Mouse (Mus musculus): ENCODE results near the gene Mdm4.

- TF ChIP-seq FLI1 (IDR thresholded peaks at IDR 0.05; ENCODE audit: low read length) (peak; percentile 74; the same call in 1 of the 2 replicates), GATA1 (IDR thresholded peaks at IDR 0.05; ENCODE audit: borderline replicate concordance, low read length) (no peak)
Measured at GRCm38 (mm10) chr1:133073327-133073856, 43.0 kb upstream of the Mdm4 start.

Data from megakaryocyte, embryonic 14.5 days (primary cell).